Mouse (Mus musculus) midbrain, embryonic 14.5 days (tissue): Measurements from ENCODE around the gene Sstr1. TPM values are rescaled to one million over a fixed set of nuclear protein-coding genes. Genes with fewer than 3 reads are reported as not detected.

Experiments used
- ATAC-seq: fragments of 200-750 bp; cut with Nextera tagmentation; 2 replicates; pipeline ENCODE4 v1.8.0; 2017; ENCODE audit warnings: moderate number of reproducible peaks, moderate library complexity; ENCODE audit not compliant: low FRiP score, low TSS enrichment
- DNase-seq: peaks from one replicate; pipeline ENCODE4 v3.0.0-alpha.2; 2015
- H3K27ac ChIP-seq: fragments of 300-500 bp; sonication (generic); replicated peaks from 2 replicates; pipeline ENCODE4 v1.5.1; 2014; ENCODE audit warnings: mild to moderate bottlenecking, low read depth, low read length, moderate library complexity
- H3K27me3 ChIP-seq: fragments of 300-500 bp; sonication (generic); 2 replicates; pipeline ENCODE4 v1.6.1; 2014; ENCODE audit warnings: low read length, control low read depth, mixed read lengths; ENCODE audit not compliant: control insufficient read depth, insufficient read depth
- H3K36me3 ChIP-seq: fragments of 300-500 bp; sonication (generic); 2 replicates; pipeline ENCODE4 v1.6.1; 2014; ENCODE audit warnings: low read length, control low read depth; ENCODE audit not compliant: control insufficient read depth, insufficient read depth
- H3K4me1 ChIP-seq: fragments of 300-500 bp; sonication (generic); 2 replicates; pipeline ENCODE4 v1.6.1; 2014; ENCODE audit warnings: mild to moderate bottlenecking, antibody characterized with exemption, low read length, control low read depth; ENCODE audit not compliant: control insufficient read depth, insufficient read depth
- H3K4me2 ChIP-seq: fragments of 300-500 bp; sonication (generic); 2 replicates; pipeline ENCODE4 v1.6.1; 2014; ENCODE audit warnings: mild to moderate bottlenecking, low read length, moderate library complexity
- H3K4me3 ChIP-seq: fragments of 300-500 bp; sonication (generic); replicated peaks from 2 replicates; pipeline ENCODE4 v1.5.1; 2014; ENCODE audit warnings: low read depth, low read length
- H3K9ac ChIP-seq: fragments of 300-500 bp; sonication (generic); replicated peaks from 2 replicates; pipeline ENCODE4 v1.6.1; 2014; ENCODE audit warnings: mild to moderate bottlenecking, low read length, moderate library complexity
- H3K9me3 ChIP-seq: fragments of 300-500 bp; sonication (generic); 2 replicates; pipeline ENCODE4 v1.6.1; 2016; ENCODE audit warnings: low read length, control low read depth, mixed read lengths; ENCODE audit not compliant: control insufficient read depth
- WGBS: fragments of 180-500 bp; shearing (Covaris S2); extraction: QIAGEN DNeasy Blood & Tissue Kit; methylation state at CpG from one replicate; pipeline ENCODE4 v1.1.7; 2014; 5-methylcytosine and 5-hydroxymethylcytosine counted together
- polyA plus RNA-seq: library from polyadenylated mRNA; unstranded; fragments of >200 nt; fragmentation: Nextera tagmentation; extraction: Ambion mirVana; gene quantifications from 2 replicates; pipeline ENCODE4 v1.2.1, GENCODE M21; 2014

The Sstr1 gene
- polyA plus RNA-seq, 1 experiment from 2014 or later = 4.8 TPM

GRCm38 (mm10) chr12:58214289-58215136 lies 2.9 kb downstream of the Sstr1 start:
- peaks cover 41% of the 10 kb centered on the region for H3K27me3 ChIP-seq
- DNase-seq = peak; percentile 38
- no peak for ATAC-seq
- H3K9ac ChIP-seq = no peak overlapping the region
- H3K27ac ChIP-seq = no peak overlapping the region
- peak overlapping the region; percentile 53 for H3K4me3 ChIP-seq
- no peaks in the 10 kb centered on the region for H3K36me3 ChIP-seq
- 5% methylated on average over 13 of the region's 13 CpGs for WGBS
- H3K4me1 ChIP-seq = peaks cover 15% of the 10 kb centered on the region
- H3K9me3 ChIP-seq = no peaks in the 10 kb centered on the region
- peak overlapping the region; percentile 96 for H3K4me2 ChIP-seq

- Histone ChIP-seq H3K4me1 (peaks cover 15% of the 10 kb centered on the region), H3K4me3 (no peak overlapping the region), H3K9me3 (no peaks in the 10 kb centered on the region), H3K9ac (no peak overlapping the region), H3K27ac (no peak overlapping the region), H3K4me2 (no peak overlapping the region), H3K36me3 (no peaks in the 10 kb centered on the region), H3K27me3 (peaks cover 36% of the 10 kb centered on the region)
- DNase-seq (no peak), ATAC-seq (no peak)
- 56% methylated on average over 2 of the region's 2 CpGs for WGBS
Observed at GRCm38 (mm10) chr12:58216218-58216617, 4.6 kb downstream of the Sstr1 start.

GRCm38 (mm10) chr12:58219078-58219477 lies 7.5 kb downstream of the Sstr1 start:
- Histone ChIP-seq H3K27ac (no peak overlapping the region), H3K4me1 (peaks cover under 1% of the 10 kb centered on the region; the same call in 1 of the 2 replicates), H3K36me3 (no peaks in the 10 kb centered on the region), H3K4me3 (no peak overlapping the region), H3K9me3 (no peaks in the 10 kb centered on the region), H3K4me2 (no peak overlapping the region), H3K9ac (no peak overlapping the region), H3K27me3 (peaks cover 12% of the 10 kb centered on the region)
- ATAC-seq = no peak
- DNase-seq = no peak
- 78% methylated on average over 3 of the region's 3 CpGs for WGBS

GRCm38 (mm10) chr12:58225644-58226043 lies 14.1 kb downstream of the Sstr1 start:
- WGBS = 82% methylated on average over 5 of the region's 5 CpGs
- Histone ChIP-seq H3K9ac (no peak overlapping the region), H3K27me3 (no peaks in the 10 kb centered on the region), H3K4me3 (no peak overlapping the region), H3K4me2 (no peak overlapping the region), H3K4me1 (no peaks in the 10 kb centered on the region), H3K36me3 (no peaks in the 10 kb centered on the region), H3K9me3 (no peaks in the 10 kb centered on the region), H3K27ac (no peak overlapping the region)
- DNase-seq (no peak), ATAC-seq (no peak)

- Histone ChIP-seq H3K9ac (no peak overlapping the region), H3K4me1 (no peaks in the 10 kb centered on the region), H3K9me3 (no peaks in the 10 kb centered on the region), H3K4me3 (no peak overlapping the region), H3K27me3 (no peaks in the 10 kb centered on the region), H3K4me2 (no peak overlapping the region), H3K27ac (no peak overlapping the region), H3K36me3 (no peaks in the 10 kb centered on the region)
- DNase-seq (no peak), ATAC-seq (no peak)
- WGBS = 89% methylated on average over 2 of the region's 2 CpGs
Observed at GRCm38 (mm10) chr12:58232489-58232888, 20.9 kb downstream of the Sstr1 start.

- Histone ChIP-seq H3K27me3 (no peaks in the 10 kb centered on the region), H3K27ac (no peak overlapping the region), H3K4me3 (no peak overlapping the region), H3K9ac (no peak overlapping the region), H3K4me1 (no peaks in the 10 kb centered on the region), H3K36me3 (no peaks in the 10 kb centered on the region), H3K4me2 (no peak overlapping the region), H3K9me3 (no peaks in the 10 kb centered on the region)
- ATAC-seq (no peak), DNase-seq (no peak)
- WGBS = 97% methylated on average over 1 of the region's 1 CpGs
Observed at GRCm38 (mm10) chr12:58251901-58252300, 40.3 kb downstream of the Sstr1 start.

Other genes starting within 250 kb of the Sstr1 start
- 0.96 and 5.1 TPM in 2 replicates for gene Clec14a, start 57.5 kb downstream of the Sstr1 start, polyA plus RNA-seq